Mouse (Mus musculus) liver, embryonic 14.5 days (tissue): Measurements from ENCODE around the gene Nfya.

Experiments
- CTCF ChIP-seq: IDR thresholded peaks from 2 replicates; pipeline ENCODE4 v1.5.1; 2016; ENCODE audit warnings: antibody characterized with exemption, low read depth, control low read depth
- EP300 ChIP-seq: IDR thresholded peaks from 2 replicates; pipeline ENCODE4 v1.6.1; 2016; ENCODE audit warnings: antibody characterized with exemption, low read depth

- TF ChIP-seq EP300 (no peak), CTCF (no peak)
Observed at GRCm38 (mm10) chr17:48437421-48437911, 27.8 kb upstream of the Nfya start.
